ENCODE assay signal across 30 mouse cellular contexts in the genomic region with DNA sequence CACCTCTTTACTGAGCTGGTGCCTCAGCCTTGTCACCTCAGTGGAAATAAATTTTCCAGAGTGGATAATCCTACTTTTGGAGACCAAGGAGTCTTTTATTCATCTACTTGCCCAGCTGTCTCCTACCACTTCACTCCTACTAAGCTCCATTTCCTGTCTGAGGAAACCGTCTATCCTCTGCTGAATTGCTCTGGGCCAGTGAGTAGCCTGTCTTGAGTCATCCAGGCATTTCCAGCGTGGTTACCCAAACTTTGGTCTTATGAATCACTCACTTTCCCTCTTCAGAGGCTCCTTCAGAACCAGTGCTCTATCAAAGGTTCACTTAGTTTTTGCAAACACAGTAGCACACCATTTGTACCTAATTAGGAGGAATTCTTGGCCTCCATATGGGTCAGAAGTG.
DNase-seq lines count a peak whose midpoint lies in the region; ATAC-seq and TF ChIP-seq lines count a peak whose summit lies in the region.
"Had no signal": no experiment of that assay in that cellular context is flagged by ENCODE, and none has a peak within 500 bp of the region (broad histone marks: within the 10 kb centered on the region; RNA-seq: fewer than 3 reads in every experiment).

No protein-coding gene starts in this region.

- WGBS in hindbrain, embryonic 11.5 days: 57% methylated on average over 2 of the region's 2 CpGs

- H3K36me3 ChIP-seq in hindbrain, embryonic 11.5 days (ENCODE audit: control insufficient read depth, insufficient read depth, low read length): no peaks in the 10 kb centered on the region
- H3K36me3 ChIP-seq: embryonic facial prominence, embryonic 12.5 days; embryonic facial prominence, embryonic 15.5 days; forebrain, embryonic 10.5 days; heart, embryonic 12.5 days; heart, embryonic 15.5 days; hindbrain, embryonic 12.5 days; hindbrain, embryonic 15.5 days had no signal

- no peak overlapping the region for H3K4me2 ChIP-seq in hindbrain, embryonic 11.5 days (replicated peaks; ENCODE audit: low read depth, low read length)
- H3K4me2 ChIP-seq: embryonic facial prominence, embryonic 12.5 days; embryonic facial prominence, embryonic 15.5 days; forebrain, embryonic 13.5 days; heart, embryonic 12.5 days; heart, embryonic 15.5 days; hindbrain, embryonic 12.5 days; hindbrain, embryonic 15.5 days had no signal

- no peaks in the 10 kb centered on the region for H3K9me3 ChIP-seq in hindbrain, embryonic 11.5 days (ENCODE audit: control insufficient read depth, low read length)
- H3K9me3 ChIP-seq: embryonic facial prominence, embryonic 12.5 days; embryonic facial prominence, embryonic 15.5 days; forebrain, embryonic 10.5 days; forebrain, embryonic 13.5 days; heart, embryonic 12.5 days; heart, embryonic 15.5 days; hindbrain, embryonic 12.5 days; hindbrain, embryonic 15.5 days had no signal

- no peaks in the 10 kb centered on the region for H3K27me3 ChIP-seq in hindbrain, embryonic 11.5 days (ENCODE audit: control insufficient read depth, insufficient read depth, low read length)
- H3K27me3 ChIP-seq: embryonic facial prominence, embryonic 12.5 days; embryonic facial prominence, embryonic 15.5 days; forebrain, embryonic 13.5 days; heart, embryonic 12.5 days; heart, embryonic 15.5 days; hindbrain, embryonic 12.5 days; hindbrain, embryonic 15.5 days had no signal

- no peak overlapping the region for H3K9ac ChIP-seq in hindbrain, embryonic 11.5 days (ENCODE audit: low read depth, low read length)
- H3K9ac ChIP-seq: embryonic facial prominence, embryonic 12.5 days; embryonic facial prominence, embryonic 15.5 days; forebrain, embryonic 13.5 days; heart, embryonic 12.5 days; heart, embryonic 15.5 days; hindbrain, embryonic 12.5 days; hindbrain, embryonic 15.5 days had no signal

- ATAC-seq in hindbrain, embryonic 11.5 days (ENCODE audit: low FRiP score): no peak
- ATAC-seq: activated CD4-positive, CD25-positive, alpha-beta regulatory T cell, adult 4 months; CD4-positive, CD25-positive, alpha-beta regulatory T cell, adult 4 months; forebrain, embryonic 13.5 days; forebrain, embryonic 16.5 days; intestine, postnatal 0 days had no signal

- no peak overlapping the region for H3K4me3 ChIP-seq in embryonic fibroblast, embryonic 13.5 days (ENCODE audit: insufficient read depth, low read length)
- H3K4me3 ChIP-seq in hindbrain, embryonic 11.5 days (ENCODE audit: low read depth, low read length): no peak overlapping the region
- H3K4me3 ChIP-seq: embryonic facial prominence, embryonic 12.5 days; embryonic facial prominence, embryonic 15.5 days; erythroblast, embryonic 14.5 days; forebrain, embryonic 10.5 days; forebrain, embryonic 13.5 days; heart, embryonic 12.5 days; heart, embryonic 15.5 days; hindbrain, embryonic 12.5 days; hindbrain, embryonic 15.5 days had no signal

- no peak for TF ChIP-seq POLR2A in embryonic fibroblast, embryonic 13.5 days (IDR thresholded peaks at IDR 0.05; ENCODE audit: low read depth, low read length)

- H3K4me1 ChIP-seq in embryonic fibroblast, embryonic 13.5 days (ENCODE audit: control insufficient read depth, insufficient read depth, low read length): no peaks in the 10 kb centered on the region
- no peaks in the 10 kb centered on the region for H3K4me1 ChIP-seq in hindbrain, embryonic 11.5 days (replicated peaks; ENCODE audit: control insufficient read depth, insufficient read depth, low read length)
- H3K4me1 ChIP-seq: embryonic facial prominence, embryonic 12.5 days; embryonic facial prominence, embryonic 15.5 days; forebrain, embryonic 10.5 days; forebrain, embryonic 13.5 days; heart, embryonic 12.5 days; heart, embryonic 15.5 days; hindbrain, embryonic 12.5 days; hindbrain, embryonic 15.5 days had no signal

- DNase-seq in 416B (ENCODE audit: low read depth) (peak; percentile 80), NIH3T3 (ENCODE audit: low read depth) (peak; percentile 28)
- DNase-seq in testis, postnatal 14 days (ENCODE audit: low spot score): no peak
- DNase-seq in embryo, embryonic 10.5 days (ENCODE audit: low spot score): no peak
- DNase-seq in hindbrain, embryonic 11.5 days (ENCODE audit: low spot score): no peak
- DNase-seq: adrenal gland, adult 8-10 months; adrenal gland, postnatal 25 days; cerebellum, adult 18-20 months; cerebellum, adult 9-10 months; cerebellum, postnatal 14 days; gastrocnemius, postnatal 10 days; gastrocnemius, postnatal 36 days; heart, adult 11 months; heart, postnatal 10 days; heart, postnatal 4 days; kidney, adult 2 months had no signal

- peak overlapping the region; percentile 23; the same call in 1 of the 2 replicates for H3K27ac ChIP-seq in embryonic fibroblast, embryonic 13.5 days (ENCODE audit: insufficient read depth, low read length)
- H3K27ac ChIP-seq in hindbrain, embryonic 11.5 days (ENCODE audit: low read depth, low read length): no peak overlapping the region
- H3K27ac ChIP-seq: embryonic facial prominence, embryonic 12.5 days; embryonic facial prominence, embryonic 15.5 days; forebrain, embryonic 10.5 days; forebrain, embryonic 13.5 days; heart, embryonic 15.5 days; hindbrain, embryonic 12.5 days; hindbrain, embryonic 15.5 days had no signal

- no peak for TF ChIP-seq CTCF in embryonic fibroblast, embryonic 13.5 days (IDR thresholded peaks at IDR 0.05; ENCODE audit: borderline replicate concordance, insufficient read depth, low read length)

Comparison
In these comparisons a context has a peak if more than half of its experiments do, and no peak if none do; other contexts are left out.
1. DNase-seq: peak in 416B (single experiment) and NIH3T3 (single experiment); none in testis, postnatal 14 days (single experiment), embryo, embryonic 10.5 days (single experiment) and hindbrain, embryonic 11.5 days (single experiment).